Mouse (Mus musculus) forebrain, embryonic 12.5 days (tissue): ENCODE data around the gene Mob1a. TPM values are rescaled to one million over a fixed set of nuclear protein-coding genes. Genes with fewer than 3 reads are reported as not detected.
A peak's percentile ranks its signal among the peaks of the same experiment; 100 is the strongest.
"Not testable (repeated sequence)": the region's sequence is repeated elsewhere in the genome, so short reads cannot be mapped to it uniquely, and the experiment has no call there.

Experiments used
- ATAC-seq: fragments of 200-750 bp; cut with Nextera tagmentation; 2 replicates; pipeline ENCODE4 v1.8.0; 2017; ENCODE audit warnings: moderate TSS enrichment; ENCODE audit not compliant: low FRiP score
- H3K27ac ChIP-seq: fragments of 300-500 bp; sonication (generic); 2 replicates; pipeline ENCODE4 v1.5.1; 2016; ENCODE audit warnings: mild to moderate bottlenecking
- H3K27me3 ChIP-seq: fragments of 300-500 bp; sonication (generic); 2 replicates; pipeline ENCODE4 v1.6.1; 2016; ENCODE audit warnings: mild to moderate bottlenecking
- H3K36me3 ChIP-seq: fragments of 300-500 bp; sonication (generic); replicated peaks from 2 replicates; pipeline ENCODE4 v1.6.1; 2016; ENCODE audit warnings: mild to moderate bottlenecking
- H3K4me1 ChIP-seq: fragments of 300-500 bp; sonication (generic); 2 replicates; pipeline ENCODE4 v1.6.1; 2016
- H3K4me2 ChIP-seq: fragments of 300-500 bp; sonication (generic); 2 replicates; pipeline ENCODE4 v1.6.1; 2016; ENCODE audit warnings: mild to moderate bottlenecking, moderate library complexity
- H3K4me3 ChIP-seq: fragments of 300-500 bp; sonication (generic); replicated peaks from 2 replicates; pipeline ENCODE4 v1.5.1; 2016; ENCODE audit warnings: mild to moderate bottlenecking
- H3K9ac ChIP-seq: fragments of 300-500 bp; sonication (generic); 2 replicates; pipeline ENCODE4 v1.6.1; 2016; ENCODE audit warnings: mild to moderate bottlenecking
- H3K9me3 ChIP-seq: fragments of 300-500 bp; sonication (generic); 2 replicates; pipeline ENCODE4 v1.6.1; 2016
- WGBS: fragments of 180-500 bp; shearing (Covaris S2); methylation state at CpG from one replicate; pipeline ENCODE4 v1.1.7; 2016; 5-methylcytosine and 5-hydroxymethylcytosine counted together
- polyA plus RNA-seq: library from polyadenylated mRNA; unstranded; fragments of >200 nt; fragmentation: Nextera tagmentation; extraction: Ambion mirVana; gene quantifications from 2 replicates; pipeline ENCODE4 v1.2.1, GENCODE M21; 2016

The Mob1a gene
- polyA plus RNA-seq, 1 experiment from 2014 or later = 56.3 TPM

DNA sequence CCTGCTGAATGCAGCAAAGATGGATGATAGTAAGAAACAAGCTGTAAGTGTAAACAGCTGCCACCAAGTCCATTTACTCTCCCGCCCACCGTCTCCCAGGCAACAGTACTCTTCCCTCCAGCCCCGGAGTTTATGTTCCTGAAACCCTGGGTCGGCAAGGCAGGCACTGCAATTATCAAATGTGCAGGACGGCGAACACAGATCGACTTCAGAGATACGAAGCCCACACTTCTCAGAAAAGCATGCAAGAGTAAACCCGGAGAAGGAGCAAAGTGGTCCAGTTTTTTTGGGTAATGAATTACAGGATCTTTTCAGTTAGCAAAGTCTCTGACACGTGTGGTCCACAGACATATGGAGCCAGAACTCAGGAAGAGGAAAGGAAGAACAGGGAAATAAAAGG is 9.8 kb upstream of the Mob1a start:
- Histone ChIP-seq H3K4me3 (peak overlapping the region; percentile 93), H3K9ac (peak overlapping the region; percentile 86; the same call in 1 of the 2 replicates), H3K4me1 (peaks cover 16% of the 10 kb centered on the region), H3K36me3 (peaks cover 23% of the 10 kb centered on the region), H3K27ac (no peak overlapping the region), H3K27me3 (no peaks in the 10 kb centered on the region), H3K4me2 (peak overlapping the region; percentile 77), H3K9me3 (no peaks in the 10 kb centered on the region)
- ATAC-seq = no peak
- WGBS = 7% methylated on average over 10 of the region's 10 CpGs

DNA sequence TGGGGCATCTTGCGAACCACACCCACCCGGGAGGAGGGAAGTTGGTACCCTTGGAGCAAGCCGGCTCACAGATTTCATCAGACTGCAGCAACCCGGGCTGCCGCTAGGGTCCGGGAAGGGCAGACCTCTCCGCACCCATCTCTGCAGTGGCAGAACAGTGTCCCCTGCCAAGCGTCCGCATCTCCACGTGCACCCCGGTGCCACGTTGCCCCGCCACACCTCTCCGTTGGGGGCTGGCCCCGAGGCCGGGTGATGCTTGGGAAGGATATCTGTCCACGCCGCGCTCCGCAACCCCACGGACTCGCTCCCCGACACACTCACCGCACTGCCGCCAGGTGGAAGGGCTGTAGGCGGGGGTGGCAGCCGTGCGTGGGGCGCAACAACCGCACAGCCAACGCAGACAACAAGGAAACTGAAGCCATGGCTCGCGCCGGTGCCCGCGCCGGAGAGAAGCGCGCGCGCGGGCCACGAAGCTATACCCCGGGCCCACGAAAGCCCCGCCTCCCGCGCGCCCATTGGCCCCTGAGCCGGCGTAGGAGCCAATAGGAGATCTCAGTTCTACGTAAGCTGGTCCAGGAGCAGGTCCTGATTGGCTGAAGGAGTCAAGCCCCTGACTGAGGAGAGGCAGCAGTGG is 8.6 kb upstream of the Mob1a start:
- peak overlapping the region; percentile 65; the same call in 1 of the 2 replicates for H3K27ac ChIP-seq
- ATAC-seq = peak; percentile 99

DNA sequence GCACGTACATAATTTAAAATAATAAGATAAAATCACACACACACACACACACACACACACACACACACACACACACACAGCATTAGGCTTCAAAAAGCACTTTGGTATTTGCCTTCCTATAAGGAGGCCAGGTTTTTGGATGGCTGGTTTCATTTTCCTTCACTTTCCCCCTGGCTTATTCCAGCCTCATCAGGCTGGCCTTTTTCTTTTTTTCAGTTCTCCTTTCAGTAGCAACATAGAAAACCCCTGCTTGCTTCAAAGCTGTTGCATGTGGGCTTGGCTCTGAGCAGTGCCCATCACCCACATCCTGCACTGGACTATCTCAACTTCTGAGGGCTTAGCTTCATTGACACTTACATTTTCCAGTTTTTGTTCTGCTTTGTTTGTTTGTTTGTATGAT is 3.9 kb upstream of the Mob1a start:
- peaks cover 10% of the 10 kb centered on the region for H3K4me1 ChIP-seq
- no peak overlapping the region for H3K9ac ChIP-seq
- no peaks in the 10 kb centered on the region for H3K36me3 ChIP-seq
- H3K4me3 ChIP-seq = no peak overlapping the region
- H3K9me3 ChIP-seq = no peaks in the 10 kb centered on the region
- H3K27me3 ChIP-seq = no peaks in the 10 kb centered on the region
- 50% methylated on average over 1 of the region's 1 CpGs for WGBS
- no peak overlapping the region for H3K4me2 ChIP-seq
- no peak overlapping the region for H3K27ac ChIP-seq
- no peak for ATAC-seq

More for the DNA sequence above, 8.6 kb upstream of the Mob1a start:
- Histone ChIP-seq H3K9me3 (no peaks in the 10 kb centered on the region), H3K4me2 (peak overlapping the region; percentile 77), H3K36me3 (peaks cover 11% of the 10 kb centered on the region), H3K4me1 (peaks cover 16% of the 10 kb centered on the region), H3K9ac (peak overlapping the region; percentile 86), H3K4me3 (peak overlapping the region; percentile 93), H3K27me3 (no peaks in the 10 kb centered on the region)
- WGBS = under 1% methylated on average over 52 of the region's 52 CpGs

DNA sequence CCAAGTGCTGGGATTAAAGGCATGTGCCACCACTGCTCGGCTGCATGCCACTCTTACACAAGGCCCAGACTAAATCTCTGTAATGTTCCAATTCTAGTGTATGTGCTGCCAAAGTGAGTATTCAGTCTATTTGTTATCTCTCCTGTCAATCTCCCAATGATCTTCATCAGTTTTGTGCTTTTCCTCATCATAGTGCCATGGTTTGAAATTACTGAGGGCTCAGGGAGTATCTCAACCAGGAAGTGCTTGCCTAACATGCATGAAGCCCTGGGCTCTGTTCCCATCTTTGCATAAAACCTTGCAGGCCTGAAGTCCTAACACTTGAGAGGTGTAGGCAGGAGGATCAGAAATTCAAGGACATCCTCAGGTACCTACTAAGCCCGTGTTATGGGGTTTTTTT is 3.0 kb upstream of the Mob1a start:
- H3K36me3 ChIP-seq = no peaks in the 10 kb centered on the region
- H3K4me2 ChIP-seq = no peak overlapping the region
- H3K27ac ChIP-seq = no peak overlapping the region
- no peaks in the 10 kb centered on the region for H3K9me3 ChIP-seq
- H3K9ac ChIP-seq = no peak overlapping the region
- no peak overlapping the region for H3K4me3 ChIP-seq
- H3K4me1 ChIP-seq = peaks cover 14% of the 10 kb centered on the region
- no peaks in the 10 kb centered on the region for H3K27me3 ChIP-seq
- WGBS = 77% methylated on average over 2 of the region's 2 CpGs
- no peak for ATAC-seq

DNA sequence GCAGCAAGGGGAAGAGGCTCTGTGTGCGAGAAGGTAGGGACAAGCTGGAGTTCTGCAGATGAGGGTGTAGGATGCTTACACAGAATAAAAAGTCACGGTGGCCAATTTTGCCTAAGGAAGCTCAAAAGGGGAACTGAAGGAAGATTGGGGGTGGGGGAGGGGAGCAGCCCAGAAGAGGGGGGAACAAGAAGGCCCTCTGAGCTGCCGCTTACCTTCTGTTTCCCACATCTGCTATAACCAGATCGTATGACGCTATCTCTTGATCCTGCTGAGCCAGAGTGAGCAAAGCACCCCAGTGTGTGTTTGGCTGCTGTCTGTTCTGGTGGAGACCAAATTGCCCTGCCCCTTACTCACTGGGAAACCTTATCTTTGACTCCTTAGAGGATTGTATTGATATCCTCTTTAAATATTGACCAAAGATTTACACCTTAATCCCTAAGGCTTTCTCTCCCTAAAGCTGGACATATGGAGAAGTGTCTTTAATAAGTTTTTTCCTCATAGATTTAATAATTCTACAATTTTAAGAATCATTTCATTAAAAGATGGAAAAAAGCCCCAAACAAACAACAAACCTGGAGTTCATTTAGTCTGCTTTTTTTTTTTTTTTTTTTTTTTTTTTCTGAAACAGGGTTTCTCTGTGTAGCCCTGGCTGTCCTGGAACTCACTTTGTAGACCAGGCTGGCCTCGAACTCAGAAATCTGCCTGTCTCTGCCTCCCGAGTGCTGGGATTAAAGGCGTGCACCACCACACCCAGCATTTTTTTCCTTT is 2.0 kb upstream of the Mob1a start:
- Histone ChIP-seq H3K36me3 (0 out of 2 replicates have a peak, but pooled peaks cover under 1% of the 10 kb centered on the region), H3K9ac (no peak overlapping the region), H3K4me2 (no peak overlapping the region), H3K9me3 (no peaks in the 10 kb centered on the region), H3K4me3 (no peak overlapping the region), H3K27ac (no peak overlapping the region), H3K4me1 (peaks cover 14% of the 10 kb centered on the region), H3K27me3 (no peaks in the 10 kb centered on the region)
- 73% methylated on average over 8 of the region's 8 CpGs for WGBS
- ATAC-seq = no peak

DNA sequence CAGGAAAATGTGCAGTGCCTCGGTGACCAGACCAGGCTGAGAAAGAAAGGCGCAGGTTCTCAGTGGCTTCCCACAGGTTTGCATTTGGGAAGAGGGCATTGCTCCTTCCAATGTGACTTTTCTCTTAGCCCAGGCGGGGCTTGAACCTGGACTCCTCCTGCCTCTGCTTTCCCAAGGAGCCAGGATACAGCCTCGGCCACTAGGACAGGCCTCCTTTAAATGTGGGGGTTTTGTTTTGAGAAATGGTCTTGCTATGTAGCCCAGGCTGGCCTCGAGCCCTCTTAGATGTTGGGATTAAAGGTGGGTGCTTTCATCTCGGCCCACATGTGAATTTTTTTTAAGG is 549 bp downstream of the Mob1a start:
- Histone ChIP-seq H3K9ac (peak overlapping the region; percentile 98), H3K4me3 (peak overlapping the region; percentile 97), H3K4me2 (peak overlapping the region; percentile 78), H3K4me1 (peaks cover 14% of the 10 kb centered on the region), H3K27ac (peak overlapping the region; percentile 93), H3K27me3 (no peaks in the 10 kb centered on the region), H3K36me3 (peaks cover 19% of the 10 kb centered on the region), H3K9me3 (no peaks in the 10 kb centered on the region)
- ATAC-seq = peak; percentile 39; the same call in 1 of the 2 replicates
- 7% methylated on average over 6 of the region's 6 CpGs for WGBS

DNA sequence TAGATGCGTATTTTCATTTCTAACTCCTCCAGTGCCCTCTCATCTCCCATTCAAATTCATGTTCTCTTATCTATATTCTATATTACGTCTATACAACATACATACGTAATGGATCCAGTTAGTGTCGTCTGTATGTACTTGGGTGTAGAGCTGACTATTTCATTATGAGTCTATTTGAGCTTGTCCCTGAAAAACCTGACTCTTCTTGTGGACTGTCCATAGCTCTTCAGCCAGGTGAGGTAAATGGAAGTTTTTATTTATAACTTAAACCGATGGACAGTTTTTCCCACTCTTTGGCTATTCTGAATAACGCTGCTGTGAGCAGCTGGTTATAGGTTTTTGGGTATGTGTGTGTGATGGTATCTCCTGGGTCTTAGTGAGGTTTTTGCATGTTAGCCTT is 945 bp downstream of the Mob1a start:
- H3K36me3 ChIP-seq = peaks cover 23% of the 10 kb centered on the region
- no peaks in the 10 kb centered on the region for H3K27me3 ChIP-seq
- 75% methylated on average over 6 of the region's 6 CpGs for WGBS
- ATAC-seq = no peak
- peaks cover 14% of the 10 kb centered on the region for H3K4me1 ChIP-seq
- no peak overlapping the region for H3K27ac ChIP-seq
- peak overlapping the region; percentile 78 for H3K4me2 ChIP-seq
- no peaks in the 10 kb centered on the region for H3K9me3 ChIP-seq
- H3K9ac ChIP-seq = peak overlapping the region; percentile 98
- peak overlapping the region; percentile 97 for H3K4me3 ChIP-seq

DNA sequence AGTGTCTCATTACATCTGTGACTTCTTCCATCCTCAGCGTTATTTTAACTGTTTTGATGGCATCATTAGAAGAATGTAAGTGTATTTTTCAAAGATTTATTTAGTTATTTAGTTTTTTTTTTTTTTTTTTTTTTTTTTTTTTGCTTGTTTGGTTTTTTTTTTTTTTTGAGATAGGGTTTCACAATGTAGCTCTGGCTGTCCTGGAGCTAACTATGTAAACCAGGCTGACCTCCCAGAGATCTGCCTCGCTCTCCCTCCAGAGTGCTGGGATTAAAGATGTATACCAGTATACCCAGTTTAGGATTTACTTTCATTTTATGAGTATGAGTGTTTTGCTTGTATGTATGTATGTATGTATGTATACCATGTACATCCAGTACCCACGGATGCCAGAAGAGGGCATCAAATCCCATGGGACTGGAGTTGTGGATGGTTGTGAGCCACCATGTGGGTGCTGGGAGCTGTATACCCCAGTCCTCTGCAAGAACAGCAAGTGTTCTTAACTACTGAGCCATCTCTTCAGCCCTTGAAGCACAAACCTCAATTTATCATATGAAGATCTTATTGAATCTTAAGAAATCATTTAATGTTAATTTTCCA is 1.9 kb downstream of the Mob1a start:
- WGBS = 93% methylated on average over 3 of the region's 3 CpGs
- no peaks in the 10 kb centered on the region for H3K27me3 ChIP-seq
- H3K27ac ChIP-seq = no peak overlapping the region
- ATAC-seq = no peak
- peaks cover 30% of the 10 kb centered on the region for H3K36me3 ChIP-seq
- H3K4me3 ChIP-seq = no peak overlapping the region
- peaks cover 14% of the 10 kb centered on the region for H3K4me1 ChIP-seq
- no peaks in the 10 kb centered on the region for H3K9me3 ChIP-seq
- no peak overlapping the region for H3K9ac ChIP-seq
- H3K4me2 ChIP-seq = no peak overlapping the region

DNA sequence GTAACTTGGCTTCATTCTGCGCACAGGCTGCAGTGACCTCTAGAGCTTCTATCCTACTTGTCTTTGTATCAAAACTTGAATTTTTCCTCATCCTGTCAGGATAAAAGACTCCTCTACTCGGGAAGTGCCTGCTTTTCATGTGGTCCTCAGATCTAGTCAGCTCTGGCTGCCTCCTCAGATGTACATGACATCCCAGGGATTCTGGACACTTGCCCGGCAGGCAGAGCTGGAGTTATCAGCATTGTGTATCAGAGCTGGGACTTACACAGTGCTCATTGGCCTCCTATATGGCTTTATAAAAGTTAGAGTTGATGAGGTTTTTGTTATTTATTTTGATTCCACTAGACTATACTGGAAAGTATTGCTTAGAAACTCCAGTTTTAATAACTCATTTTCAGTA is 15.6 kb downstream of the Mob1a start:
- no peak overlapping the region for H3K4me3 ChIP-seq
- H3K4me1 ChIP-seq = no peaks in the 10 kb centered on the region
- ATAC-seq = no peak
- WGBS = 79% methylated on average over 3 of the region's 3 CpGs
- H3K4me2 ChIP-seq = no peak overlapping the region
- peaks cover 59% of the 10 kb centered on the region for H3K36me3 ChIP-seq
- H3K9me3 ChIP-seq = no peaks in the 10 kb centered on the region
- no peaks in the 10 kb centered on the region for H3K27me3 ChIP-seq
- H3K27ac ChIP-seq = no peak overlapping the region
- H3K9ac ChIP-seq = no peak overlapping the region

DNA sequence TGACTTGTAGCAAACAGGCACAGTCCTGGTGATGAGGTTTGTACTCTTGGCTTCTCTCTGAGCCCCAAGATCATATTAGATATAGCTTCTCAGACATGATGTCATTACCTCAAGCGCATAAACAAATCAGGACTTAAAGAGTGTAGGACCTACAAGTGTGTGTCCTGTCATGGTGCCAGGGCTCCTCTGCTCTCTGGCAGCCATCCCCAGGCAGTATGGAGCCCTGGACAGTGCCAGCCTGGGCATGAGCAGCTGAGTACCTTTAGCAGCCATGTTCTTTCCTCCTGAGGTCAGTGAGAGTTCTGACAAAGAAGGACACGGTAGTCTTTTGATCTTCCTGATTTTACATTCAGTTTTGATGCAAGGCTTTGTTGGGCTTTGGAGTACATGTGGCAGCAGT is 17.1 kb downstream of the Mob1a start:
- no peak for ATAC-seq

DNA sequence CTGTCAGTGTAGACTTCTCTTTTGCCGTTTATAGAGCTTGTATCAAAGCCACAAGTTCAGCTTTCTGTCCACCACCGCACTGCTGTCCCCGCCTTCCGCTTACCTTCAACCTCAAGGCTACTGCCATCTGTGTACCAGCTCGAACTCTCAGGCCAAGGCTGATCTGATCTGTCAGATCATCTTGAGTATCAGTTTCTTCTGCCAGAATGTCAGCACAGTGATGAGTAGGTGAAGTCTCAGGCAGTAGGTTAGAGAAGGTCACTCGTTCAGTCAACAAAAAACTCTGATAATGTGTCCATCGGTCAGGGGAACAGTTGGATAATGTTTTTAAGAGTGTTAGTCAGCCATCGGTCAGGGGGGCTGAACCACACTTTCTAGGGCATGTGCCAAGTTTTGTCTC is 19.5 kb downstream of the Mob1a start:
- not testable (repeated sequence) for H3K4me3 ChIP-seq, H3K9ac ChIP-seq, H3K27me3 ChIP-seq, ATAC-seq, H3K4me2 ChIP-seq, H3K9me3 ChIP-seq, H3K27ac ChIP-seq
- 92% methylated on average over 8 of the region's 8 CpGs for WGBS
- peaks cover 10% of the 10 kb centered on the region for H3K4me1 ChIP-seq
- H3K36me3 ChIP-seq = peaks cover 30% of the 10 kb centered on the region

More for the DNA sequence above, 17.1 kb downstream of the Mob1a start:
- peaks cover 50% of the 10 kb centered on the region for H3K36me3 ChIP-seq
- no peaks in the 10 kb centered on the region for H3K9me3 ChIP-seq
- no peak overlapping the region for H3K9ac ChIP-seq
- no peak overlapping the region for H3K27ac ChIP-seq
- H3K4me1 ChIP-seq = no peaks in the 10 kb centered on the region
- 92% methylated on average over 2 of the region's 2 CpGs for WGBS
- no peaks in the 10 kb centered on the region for H3K27me3 ChIP-seq
- no peak overlapping the region for H3K4me2 ChIP-seq
- no peak overlapping the region for H3K4me3 ChIP-seq

DNA sequence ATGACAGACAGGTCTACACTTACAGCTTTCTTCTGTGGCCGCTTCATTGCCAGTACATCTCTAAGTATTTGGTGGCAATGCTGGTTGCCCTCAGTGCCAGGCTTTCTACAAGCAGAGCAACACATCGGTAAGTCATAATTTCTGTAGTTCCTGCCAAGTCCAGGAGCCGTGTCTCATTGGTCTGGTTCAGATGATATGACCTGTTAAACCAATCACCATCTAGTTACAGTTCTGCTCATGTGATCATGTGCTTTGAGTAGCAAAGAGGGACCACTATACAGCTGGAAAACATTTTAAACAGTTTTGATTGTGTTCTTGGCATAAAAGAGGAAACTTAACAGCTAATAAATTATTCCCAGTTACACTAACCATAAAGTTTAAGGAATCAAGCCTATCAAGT is 22.1 kb downstream of the Mob1a start:
- ATAC-seq = no peak
- Histone ChIP-seq H3K4me2 (no peak overlapping the region), H3K27ac (no peak overlapping the region), H3K9ac (no peak overlapping the region), H3K4me3 (no peak overlapping the region), H3K4me1 (peaks cover 16% of the 10 kb centered on the region), H3K27me3 (no peaks in the 10 kb centered on the region), H3K36me3 (peaks cover 6% of the 10 kb centered on the region; the same call in 1 of the 2 replicates), H3K9me3 (no peaks in the 10 kb centered on the region)
- WGBS = 92% methylated on average over 3 of the region's 3 CpGs
